Mouse (Mus musculus) heart, embryonic 10.5 days (tissue): ENCODE data around the gene Sema3c. TPM values are rescaled to one million over a fixed set of nuclear protein-coding genes. Genes with fewer than 3 reads are reported as not detected.
A peak's percentile ranks its signal among the peaks of the same experiment; 100 is the strongest.
"Not testable (repeated sequence)": the region's sequence is repeated elsewhere in the genome, so short reads cannot be mapped to it uniquely, and the experiment has no call there.

ENCODE experiments used
- DNase-seq: peaks from one replicate; pipeline ENCODE4 v3.0.0-alpha.2; 2017; ENCODE audit warnings: low spot score
- H3K27ac ChIP-seq: fragments of 300-500 bp; sonication (generic); 2 replicates; pipeline ENCODE4 v1.5.1; 2016; ENCODE audit warnings: mild to moderate bottlenecking
- H3K27me3 ChIP-seq: fragments of 300-500 bp; sonication (generic); 2 replicates; pipeline ENCODE4 v1.6.1; 2016; ENCODE audit warnings: mild to moderate bottlenecking; ENCODE audit not compliant: poor library complexity, insufficient read depth, severe bottlenecking
- H3K36me3 ChIP-seq: fragments of 300-500 bp; sonication (generic); 2 replicates; pipeline ENCODE4 v1.6.1; 2016; ENCODE audit warnings: mild to moderate bottlenecking, moderate library complexity
- H3K4me1 ChIP-seq: fragments of 300-500 bp; sonication (generic); 2 replicates; pipeline ENCODE4 v1.6.1; 2016; ENCODE audit warnings: mild to moderate bottlenecking
- H3K4me3 ChIP-seq: fragments of 300-500 bp; sonication (generic); 2 replicates; pipeline ENCODE4 v1.5.1; 2016; ENCODE audit warnings: mild to moderate bottlenecking, moderate library complexity
- H3K9me3 ChIP-seq: fragments of 300-500 bp; sonication (generic); 2 replicates; pipeline ENCODE4 v1.6.1; 2016; ENCODE audit warnings: mild to moderate bottlenecking, moderate library complexity
- WGBS: fragments of 180-500 bp; shearing (Covaris S2); methylation state at CpG from one replicate; pipeline ENCODE4 v1.1.7; 2016; 5-methylcytosine and 5-hydroxymethylcytosine counted together
- polyA plus RNA-seq: library from polyadenylated mRNA; unstranded; fragments of >200 nt; fragmentation: Nextera tagmentation; extraction: Ambion mirVana; gene quantifications from 2 replicates; pipeline ENCODE4 v1.2.1, GENCODE M21; 2016

Sema3c gene
- 25.5 and 28.3 TPM in 2 replicates for polyA plus RNA-seq

- no peaks in the 10 kb centered on the region for H3K27me3 ChIP-seq
- no peaks in the 10 kb centered on the region for H3K4me1 ChIP-seq
- peak within 1 kb of the TSS; percentile 86 for H3K27ac ChIP-seq
- WGBS, result under 1% methylated on average over 16 of the region's 16 CpGs
- H3K36me3 ChIP-seq, result no peaks in the 10 kb centered on the region
- DNase-seq, result no peak
- H3K9me3 ChIP-seq, result no peaks in the 10 kb centered on the region
- H3K4me3 ChIP-seq, result peak within 1 kb of the TSS; percentile 73
Observed at GRCm38 (mm10) chr5:17573694-17574380, at the start of gene Sema3c. Sema3c (plus strand) TSS chr5:17574281.

GRCm38 (mm10) chr5:17531165-17531564, 42.9 kb upstream of the Sema3c start:
- DNase-seq, H3K4me3 ChIP-seq, H3K36me3 ChIP-seq, H3K27ac ChIP-seq, H3K27me3 ChIP-seq, H3K9me3 ChIP-seq, H3K4me1 ChIP-seq: not testable (repeated sequence)
- 87% methylated on average over 2 of the region's 2 CpGs for WGBS

- H3K4me3 ChIP-seq, result no peak overlapping the region
- H3K4me1 ChIP-seq, result no peaks in the 10 kb centered on the region
- H3K27ac ChIP-seq, result no peak overlapping the region
- no peaks in the 10 kb centered on the region for H3K27me3 ChIP-seq
- WGBS, result 74% methylated on average over 4 of the region's 4 CpGs
- H3K36me3 ChIP-seq, result no peaks in the 10 kb centered on the region
- H3K9me3 ChIP-seq, result no peaks in the 10 kb centered on the region
- no peak for DNase-seq
Observed at GRCm38 (mm10) chr5:17543141-17543540, 30.9 kb upstream of the Sema3c start.

GRCm38 (mm10) chr5:17544904-17545449, 29.1 kb upstream of the Sema3c start:
- H3K27ac ChIP-seq, result no peak overlapping the region
- no peak overlapping the region for H3K4me3 ChIP-seq
- H3K9me3 ChIP-seq, result no peaks in the 10 kb centered on the region
- no peak for DNase-seq
- H3K4me1 ChIP-seq, result no peaks in the 10 kb centered on the region
- no peaks in the 10 kb centered on the region for H3K27me3 ChIP-seq
- no peaks in the 10 kb centered on the region for H3K36me3 ChIP-seq
- WGBS, result 86% methylated on average over 2 of the region's 2 CpGs

GRCm38 (mm10) chr5:17551693-17552092, 22.4 kb upstream of the Sema3c start:
- H3K9me3 ChIP-seq, result no peaks in the 10 kb centered on the region
- H3K4me3 ChIP-seq, result no peak overlapping the region
- 61% methylated on average over 3 of the region's 3 CpGs for WGBS
- no peak overlapping the region for H3K27ac ChIP-seq
- DNase-seq, result no peak
- H3K27me3 ChIP-seq, result no peaks in the 10 kb centered on the region
- no peaks in the 10 kb centered on the region for H3K36me3 ChIP-seq
- H3K4me1 ChIP-seq, result peaks cover 8% of the 10 kb centered on the region; the same call in 1 of the 2 replicates

- H3K9me3 ChIP-seq, result no peaks in the 10 kb centered on the region
- WGBS, result 32% methylated on average over 7 of the region's 7 CpGs
- H3K4me1 ChIP-seq, result peaks cover 8% of the 10 kb centered on the region; the same call in 1 of the 2 replicates
- no peak overlapping the region for H3K27ac ChIP-seq
- H3K4me3 ChIP-seq, result no peak overlapping the region
- no peaks in the 10 kb centered on the region; the same call in 1 of the 2 replicates for H3K27me3 ChIP-seq
- no peaks in the 10 kb centered on the region for H3K36me3 ChIP-seq
- DNase-seq, result no peak
Observed at GRCm38 (mm10) chr5:17556073-17556473, 18.0 kb upstream of the Sema3c start.

- Histone ChIP-seq H3K27ac (no peak overlapping the region), H3K27me3 (no peaks in the 10 kb centered on the region; the same call in 1 of the 2 replicates), H3K4me1 (peaks cover 8% of the 10 kb centered on the region; the same call in 1 of the 2 replicates), H3K4me3 (no peak overlapping the region), H3K36me3 (no peaks in the 10 kb centered on the region), H3K9me3 (no peaks in the 10 kb centered on the region)
- 81% methylated on average over 3 of the region's 3 CpGs for WGBS
- no peak for DNase-seq
Observed at GRCm38 (mm10) chr5:17556715-17557265, 17.3 kb upstream of the Sema3c start.

GRCm38 (mm10) chr5:17571571-17571970, 2.5 kb upstream of the Sema3c start:
- H3K9me3 ChIP-seq, result no peaks in the 10 kb centered on the region
- no peak for DNase-seq
- H3K4me3 ChIP-seq, result no peak overlapping the region
- no peak overlapping the region for H3K27ac ChIP-seq
- no peaks in the 10 kb centered on the region for H3K27me3 ChIP-seq
- H3K4me1 ChIP-seq, result no peaks in the 10 kb centered on the region
- no peaks in the 10 kb centered on the region for H3K36me3 ChIP-seq
- WGBS, result 81% methylated on average over 6 of the region's 6 CpGs

GRCm38 (mm10) chr5:17574413-17575182, 517 bp downstream of the Sema3c start:
- Histone ChIP-seq H3K9me3 (no peaks in the 10 kb centered on the region), H3K4me1 (no peaks in the 10 kb centered on the region), H3K4me3 (peak overlapping the region; percentile 73), H3K27ac (peak overlapping the region; percentile 86), H3K36me3 (no peaks in the 10 kb centered on the region), H3K27me3 (no peaks in the 10 kb centered on the region)
- WGBS, result under 1% methylated on average over 59 of the region's 59 CpGs
- peak; percentile 81 for DNase-seq

GRCm38 (mm10) chr5:17575183-17575495, 1.1 kb downstream of the Sema3c start:
- no peaks in the 10 kb centered on the region for H3K4me1 ChIP-seq
- H3K9me3 ChIP-seq, result no peaks in the 10 kb centered on the region
- H3K27ac ChIP-seq, result peak overlapping the region; percentile 86; the same call in 1 of the 2 replicates
- 25% methylated on average over 7 of the region's 7 CpGs for WGBS
- no peaks in the 10 kb centered on the region for H3K27me3 ChIP-seq
- DNase-seq, result no peak
- H3K36me3 ChIP-seq, result no peaks in the 10 kb centered on the region
- peak overlapping the region; percentile 73 for H3K4me3 ChIP-seq

GRCm38 (mm10) chr5:17576069-17576468, 2.0 kb downstream of the Sema3c start:
- no peaks in the 10 kb centered on the region for H3K9me3 ChIP-seq
- no peak overlapping the region for H3K27ac ChIP-seq
- 60% methylated on average over 2 of the region's 2 CpGs for WGBS
- DNase-seq, result no peak
- no peaks in the 10 kb centered on the region for H3K36me3 ChIP-seq
- H3K4me1 ChIP-seq, result no peaks in the 10 kb centered on the region
- no peaks in the 10 kb centered on the region for H3K27me3 ChIP-seq
- peak overlapping the region; percentile 73 for H3K4me3 ChIP-seq

- Histone ChIP-seq H3K27ac (no peak overlapping the region), H3K36me3 (no peaks in the 10 kb centered on the region), H3K9me3 (no peaks in the 10 kb centered on the region), H3K4me3 (no peak overlapping the region), H3K4me1 (peaks cover 11% of the 10 kb centered on the region; the same call in 1 of the 2 replicates), H3K27me3 (no peaks in the 10 kb centered on the region)
- DNase-seq, result no peak
- 62% methylated on average over 2 of the region's 2 CpGs for WGBS
Observed at GRCm38 (mm10) chr5:17582047-17582515, 8.0 kb downstream of the Sema3c start.
